Mouse (Mus musculus) olfactory bulb, adult 2 months (tissue): ENCODE results near the gene Hist2h3b.

Source experiments
- CTCF ChIP-seq: fragments of 200-500 bp; IDR thresholded peaks from 2 replicates; pipeline ENCODE4 v1.5.1; 2012; ENCODE audit warnings: low read depth, mild to moderate bottlenecking, low read length, moderate library complexity; ENCODE audit not compliant: insufficient read depth
- POLR2A ChIP-seq: fragments of 200-500 bp; IDR thresholded peaks from 2 replicates; pipeline ENCODE4 v1.6.1; 2012; ENCODE audit warnings: mild to moderate bottlenecking, low read depth, low read length, moderate library complexity; ENCODE audit not compliant: insufficient read depth

GRCm38 (mm10) chr3:96226695-96227648, 41.5 kb upstream of the Hist2h3b start:
- TF ChIP-seq CTCF (no peak), POLR2A (no peak)
